Mouse (Mus musculus) MEL (cell line): Measurements from ENCODE around the gene Rln3. TPM values are rescaled to one million over a fixed set of nuclear protein-coding genes. Genes with fewer than 3 reads are reported as not detected.

Source experiments
- DNase-seq: peaks from one replicate; pipeline ENCODE4 v3.0.0; 2011; ENCODE audit warnings: low read depth, low spot score
- H3K27ac ChIP-seq: 2 replicates; pipeline ENCODE4 v1.5.1; 2012; ENCODE audit warnings: low read depth, mild to moderate bottlenecking, control low read depth, low read length, moderate library complexity; ENCODE audit not compliant: control insufficient read depth
- H3K27me3 ChIP-seq, 2 experiments: fragments of 150-350 bp in 1 of 2; sonication (generic) in 1 of 2; 2 replicates each; pipeline ENCODE4 v1.6.1; 2012; ENCODE audit warnings: low read length in 2 of 2, mild to moderate bottlenecking in 2 of 2, improper control_type of control experiment in 1 of 2, moderate library complexity in 1 of 2; ENCODE audit not compliant: insufficient read depth in 2 of 2, control insufficient read depth in 1 of 2
- H3K36me3 ChIP-seq, 2 experiments: 2 replicates each; pipeline ENCODE4 v1.6.1; 2012 to 2014; ENCODE audit warnings: low read length in 2 of 2, improper control_type of control experiment in 1 of 2, inconsistent platforms in 1 of 2, mild to moderate bottlenecking in 1 of 2; ENCODE audit not compliant: insufficient read depth in 2 of 2, control insufficient read depth in 1 of 2
- H3K4me1 ChIP-seq, 2 experiments: fragments of 150-350 bp in 1 of 2; sonication (generic) in 1 of 2; 2 replicates each; pipeline ENCODE4 v1.6.1; 2012; ENCODE audit warnings: low read length in 2 of 2, improper control_type of control experiment in 1 of 2, mild to moderate bottlenecking in 1 of 2; ENCODE audit not compliant: insufficient read depth in 2 of 2, control insufficient read depth in 1 of 2
- H3K4me3 ChIP-seq, 2 experiments: fragments of 150-350 bp in 1 of 2; sonication (generic) in 1 of 2; 2 replicates each; pipeline ENCODE4 v1.5.1; 2012; ENCODE audit warnings: low read depth in 2 of 2, low read length in 2 of 2, mild to moderate bottlenecking in 2 of 2, moderate library complexity in 2 of 2, control low read depth in 1 of 2, improper control_type of control experiment in 1 of 2; ENCODE audit not compliant: control insufficient read depth in 1 of 2, insufficient read depth in 1 of 2
- H3K79me2 ChIP-seq: 2 replicates; pipeline ENCODE4 v1.6.1; 2012; ENCODE audit warnings: mild to moderate bottlenecking, low read length, moderate library complexity; ENCODE audit not compliant: control insufficient read depth, poor library complexity, insufficient read depth
- H3K9ac ChIP-seq: 2 replicates; pipeline ENCODE4 v1.6.1; 2012; ENCODE audit warnings: low read depth, mild to moderate bottlenecking, control low read depth, low read length, moderate library complexity; ENCODE audit not compliant: control insufficient read depth, poor library complexity, severe bottlenecking
- H3K9me3 ChIP-seq: fragments of 150-350 bp; sonication (generic); replicated peaks from 2 replicates; pipeline ENCODE4 v1.6.1; 2012; ENCODE audit warnings: mild to moderate bottlenecking, low read length, improper control_type of control experiment, moderate library complexity; ENCODE audit not compliant: insufficient read depth
- CHD1 ChIP-seq: IDR thresholded peaks from 2 replicates; pipeline ENCODE4 v1.6.1; 2012; ENCODE audit warnings: low read depth, mild to moderate bottlenecking, inconsistent platforms, low read length, improper control_type of control experiment
- CHD2 ChIP-seq: IDR thresholded peaks from 2 replicates; pipeline ENCODE4 v1.6.1; 2011; ENCODE audit warnings: low read length, improper control_type of control experiment
- CTCF ChIP-seq, 3 experiments: IDR thresholded peaks in 2 of 3; conservative IDR thresholded peaks in 1 of 3; 2 replicates each; pipeline ENCODE4 v1.5.1; 2011 to 2012; ENCODE audit warnings: low read length in 3 of 3, low read depth in 2 of 3, mild to moderate bottlenecking in 2 of 3, improper control_type of control experiment in 1 of 3, inconsistent platforms in 1 of 3, mixed read lengths in 1 of 3, moderate library complexity in 1 of 3; ENCODE audit not compliant: control insufficient read depth in 1 of 3, insufficient read depth in 1 of 3, poor library complexity in 1 of 3, severe bottlenecking in 1 of 3
- E2F4 ChIP-seq: IDR thresholded peaks from 2 replicates; pipeline ENCODE4 v1.6.1; 2011; ENCODE audit warnings: low read depth, low read length, improper control_type of control experiment, borderline replicate concordance
- ELF1 ChIP-seq: IDR thresholded peaks from 2 replicates; pipeline ENCODE4 v1.6.1; 2014; ENCODE audit warnings: low read depth, mild to moderate bottlenecking, inconsistent platforms, low read length, improper control_type of control experiment, moderate library complexity
- EP300 ChIP-seq, 2 experiments: IDR thresholded peaks; 2 replicates each; pipeline ENCODE4 v1.6.1; 2011; ENCODE audit warnings: improper control_type of control experiment in 2 of 2, low read length in 2 of 2, low read depth in 1 of 2, mild to moderate bottlenecking in 1 of 2
- ETS1 ChIP-seq: IDR thresholded peaks from 2 replicates; pipeline ENCODE4 v1.6.1; 2012; ENCODE audit warnings: low read depth, mild to moderate bottlenecking, inconsistent platforms, low read length, improper control_type of control experiment, moderate library complexity
- GABPA ChIP-seq: IDR thresholded peaks from 2 replicates; pipeline ENCODE4 v1.6.1; 2012; ENCODE audit warnings: low read depth, mild to moderate bottlenecking, inconsistent platforms, low read length, improper control_type of control experiment, moderate library complexity
- GATA1 ChIP-seq: IDR thresholded peaks from 2 replicates; pipeline ENCODE4 v1.6.1; 2011; ENCODE audit warnings: low read depth, low read length, improper control_type of control experiment
- HCFC1 ChIP-seq: IDR thresholded peaks from 2 replicates; pipeline ENCODE4 v1.6.1; 2012; ENCODE audit warnings: low read depth, mild to moderate bottlenecking, inconsistent platforms, low read length, improper control_type of control experiment, moderate library complexity
- JUND ChIP-seq: IDR thresholded peaks from 2 replicates; pipeline ENCODE4 v1.6.1; 2011; ENCODE audit warnings: low read depth, mild to moderate bottlenecking, improper control_type of control experiment, low read length
- KAT2A ChIP-seq: conservative IDR thresholded peaks from 2 replicates; pipeline ENCODE4 v1.6.1; 2012; ENCODE audit warnings: low read depth, low read length, improper control_type of control experiment, inconsistent platforms
- MAFK ChIP-seq: IDR thresholded peaks from 2 replicates; pipeline ENCODE4 v1.6.1; 2011; ENCODE audit warnings: low read depth, mild to moderate bottlenecking, low read length, improper control_type of control experiment, borderline replicate concordance
- MAX ChIP-seq: IDR thresholded peaks from 2 replicates; pipeline ENCODE4 v1.6.1; 2011; ENCODE audit warnings: low read length, improper control_type of control experiment
- MAZ ChIP-seq: IDR thresholded peaks from 2 replicates; pipeline ENCODE4 v1.6.1; 2012; ENCODE audit warnings: low read depth, mild to moderate bottlenecking, inconsistent platforms, low read length, improper control_type of control experiment
- MXI1 ChIP-seq: IDR thresholded peaks from 2 replicates; pipeline ENCODE4 v1.6.1; 2011; ENCODE audit warnings: mild to moderate bottlenecking, low read depth, low read length, improper control_type of control experiment
- MYB ChIP-seq: IDR thresholded peaks from 2 replicates; pipeline ENCODE4 v1.6.1; 2011; ENCODE audit warnings: mild to moderate bottlenecking, low read depth, low read length, improper control_type of control experiment
- MYC ChIP-seq: IDR thresholded peaks from 2 replicates; pipeline ENCODE4 v1.6.1; 2011; ENCODE audit warnings: low read depth, mild to moderate bottlenecking, low read length, improper control_type of control experiment, moderate library complexity
- NELFE ChIP-seq: IDR thresholded peaks from 2 replicates; pipeline ENCODE4 v1.6.1; 2011; ENCODE audit warnings: low read depth, low read length, improper control_type of control experiment
- NRF1 ChIP-seq: IDR thresholded peaks from 2 replicates; pipeline ENCODE4 v1.6.1; 2014; ENCODE audit warnings: low read depth, mild to moderate bottlenecking, inconsistent platforms, low read length, improper control_type of control experiment, moderate library complexity; ENCODE audit not compliant: poor library complexity, insufficient read depth, severe bottlenecking
- POLR2A ChIP-seq, 2 experiments: IDR thresholded peaks; 2 replicates each; pipeline ENCODE4 v1.6.1; 2011 to 2012; ENCODE audit warnings: low read length in 2 of 2, mild to moderate bottlenecking in 2 of 2, control low read depth in 1 of 2, improper control_type of control experiment in 1 of 2, low read depth in 1 of 2, moderate library complexity in 1 of 2; ENCODE audit not compliant: control insufficient read depth in 1 of 2, insufficient read depth in 1 of 2, poor library complexity in 1 of 2
- POLR2AphosphoS2 ChIP-seq: IDR thresholded peaks from 2 replicates; pipeline ENCODE4 v1.6.1; 2011; ENCODE audit warnings: low read length, improper control_type of control experiment
- POLR2AphosphoS5 ChIP-seq: IDR thresholded peaks from 2 replicates; pipeline ENCODE4 v1.6.1; 2012; ENCODE audit warnings: low read depth, borderline replicate concordance, mild to moderate bottlenecking, inconsistent platforms, low read length, moderate library complexity, mixed read lengths
- RAD21 ChIP-seq: IDR thresholded peaks from 2 replicates; pipeline ENCODE4 v1.6.1; 2011; ENCODE audit warnings: mild to moderate bottlenecking, low read depth, low read length, improper control_type of control experiment
- RCOR1 ChIP-seq: IDR thresholded peaks from 2 replicates; pipeline ENCODE4 v1.6.1; 2012; ENCODE audit warnings: low read depth, mild to moderate bottlenecking, inconsistent platforms, low read length, improper control_type of control experiment
- SIN3A ChIP-seq: IDR thresholded peaks from 2 replicates; pipeline ENCODE4 v1.6.1; 2012; ENCODE audit warnings: low read length, improper control_type of control experiment, inconsistent platforms
- SMC3 ChIP-seq: IDR thresholded peaks from 2 replicates; pipeline ENCODE4 v1.6.1; 2011; ENCODE audit warnings: low read depth, low read length, improper control_type of control experiment
- TAL1 ChIP-seq: IDR thresholded peaks from 2 replicates; pipeline ENCODE4 v1.6.1; 2012; ENCODE audit warnings: mild to moderate bottlenecking, inconsistent platforms, low read length, moderate library complexity, mixed read lengths
- TBP ChIP-seq: IDR thresholded peaks from 2 replicates; pipeline ENCODE4 v1.8.0; 2011; ENCODE audit warnings: low read depth, low read length, improper control_type of control experiment
- TCF12 ChIP-seq: IDR thresholded peaks from 2 replicates; pipeline ENCODE4 v1.6.1; 2014; ENCODE audit warnings: low read depth, mild to moderate bottlenecking, inconsistent platforms, low read length, improper control_type of control experiment, moderate library complexity
- UBTF ChIP-seq: IDR thresholded peaks from 2 replicates; pipeline ENCODE4 v1.6.1; 2012; ENCODE audit warnings: low read depth, mild to moderate bottlenecking, inconsistent platforms, low read length, improper control_type of control experiment, moderate library complexity, borderline replicate concordance; ENCODE audit not compliant: insufficient read depth
- USF1 ChIP-seq: IDR thresholded peaks from 2 replicates; pipeline ENCODE4 v1.6.1; 2014; ENCODE audit warnings: low read depth, mild to moderate bottlenecking, inconsistent platforms, low read length, improper control_type of control experiment, moderate library complexity
- USF2 ChIP-seq, 2 experiments: IDR thresholded peaks; 2 replicates each; pipeline ENCODE4 v1.6.1; 2011 to 2012; ENCODE audit warnings: improper control_type of control experiment in 2 of 2, low read length in 2 of 2, borderline replicate concordance in 1 of 2, inconsistent platforms in 1 of 2, low read depth in 1 of 2, mild to moderate bottlenecking in 1 of 2; ENCODE audit not compliant: insufficient read depth in 1 of 2
- ZC3H11A ChIP-seq: IDR thresholded peaks from 2 replicates; pipeline ENCODE4 v1.6.1; 2012; ENCODE audit warnings: low read depth, mild to moderate bottlenecking, inconsistent platforms, low read length, improper control_type of control experiment
- ZKSCAN1 ChIP-seq: IDR thresholded peaks from 2 replicates; pipeline ENCODE4 v1.6.1; 2012; ENCODE audit warnings: low read depth, mild to moderate bottlenecking, inconsistent platforms, low read length, improper control_type of control experiment, moderate library complexity
- ZMIZ1 ChIP-seq: IDR thresholded peaks from 2 replicates; pipeline ENCODE4 v1.6.1; 2012; ENCODE audit warnings: low read depth, mild to moderate bottlenecking, inconsistent platforms, low read length, improper control_type of control experiment, moderate library complexity
- polyA plus RNA-seq, 2 experiments: library from polyadenylated mRNA; stranded (reverse) in 1 of 2; unstranded in 1 of 2; fragments of >175 nt in 1 of 2; fragments of >200 nt in 1 of 2; gene quantifications; 2 replicates each; pipeline versions ENCODE4 v1.2.1 to v1.2.4; 2012; ENCODE audit warnings: low replicate concordance in 2 of 2, low read depth in 1 of 2; ENCODE audit not compliant: insufficient read length in 2 of 2, insufficient read depth in 1 of 2, missing spikeins in 1 of 2
- total RNA-seq: library from RNA; depleted of rRNA; stranded (reverse); fragments of 300-350 nt; gene quantifications from 2 replicates; pipeline ENCODE4 v1.2.3, GENCODE M21; 2012

The Rln3 gene
- total and polyA plus RNA-seq, 3 experiments = not detected

DNA sequence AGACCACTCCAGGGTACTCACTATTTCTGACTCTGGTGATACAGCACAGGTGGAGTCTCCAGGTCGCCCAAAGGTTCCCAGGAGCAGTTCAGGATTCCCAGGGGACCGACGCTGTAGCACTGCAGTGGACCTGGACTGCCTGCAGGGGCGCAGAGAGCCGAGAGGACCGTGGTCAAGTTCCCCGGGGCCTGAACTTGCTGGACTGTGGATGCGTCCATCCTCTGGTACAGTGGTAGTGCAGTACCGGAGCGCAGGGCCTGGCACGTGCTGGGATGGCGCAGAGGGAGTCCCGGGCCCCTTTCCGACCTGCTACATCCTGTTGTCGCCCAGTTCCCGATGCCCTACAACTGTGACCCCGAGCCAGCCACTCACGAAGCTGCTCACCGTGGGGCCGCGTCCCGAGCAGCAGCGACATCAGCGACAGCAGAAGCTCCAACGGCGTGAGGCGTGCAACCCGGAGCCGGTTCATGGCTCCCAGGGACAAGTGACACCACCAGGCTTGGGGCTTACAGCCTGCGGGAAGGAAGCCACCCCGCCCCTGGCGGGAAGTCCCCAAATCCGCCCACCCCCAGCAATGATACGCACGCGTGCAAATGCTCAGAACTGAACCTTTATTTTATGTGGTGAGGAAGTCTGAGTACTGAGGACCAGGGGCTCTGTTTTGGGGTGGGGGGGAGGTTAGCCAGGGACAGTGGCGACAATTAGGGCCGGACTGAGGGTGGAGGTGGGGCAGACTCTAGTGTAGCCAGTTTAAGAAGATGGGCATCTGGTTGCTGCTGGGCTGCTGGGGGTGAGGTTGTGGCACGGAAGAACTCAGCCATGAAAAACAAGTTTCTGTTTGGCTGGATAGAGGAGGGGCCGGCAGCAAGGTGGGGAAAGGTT lies 2.5 kb downstream of the Rln3 start, which contains the start of gene Il27ra:
TSS of gene Il27ra (minus strand) at position 524 of the 882 bp plus-strand sequence.
- Histone ChIP-seq H3K27ac (peak within 1 kb of the TSS; percentile 47), H3K27me3 (no peaks in the 10 kb centered on the region), H3K9ac (peak within 1 kb of the TSS; percentile 92), H3K36me3 (peaks cover 3 to 4% of the 10 kb centered on the region in 2 experiments; a peak in 3 of 4 replicates), H3K4me1 (peaks cover 0 to 19% of the 10 kb centered on the region in 2 experiments; a peak in 3 of 4 replicates), H3K9me3 (no peaks in the 10 kb centered on the region), H3K79me2 (peaks cover 16% of the 10 kb centered on the region), H3K4me3 (peak within 1 kb of the TSS; percentile 87 to 89)
- peak; percentile 89 for DNase-seq
- TF ChIP-seq USF2 (IDR thresholded peaks at IDR 0.05; ENCODE audit: borderline replicate concordance in 1 of 2, insufficient read depth in 1 of 2, low read depth in 1 of 2, low read length in 2 of 2) (no peak), CHD2 (no peak), TAL1 (no peak), KAT2A (no peak), NELFE (peak; percentile 82), SMC3 (no peak), GABPA (no peak), ZKSCAN1 (no peak), USF1 (no peak), CHD1 (no peak), RCOR1 (no peak), MYB (no peak), CTCF (IDR thresholded peaks at IDR 0.05 in 2 of 3, conservative IDR thresholded peaks at IDR 0.05 in 1 of 3; ENCODE audit: control insufficient read depth in 1 of 3, insufficient read depth in 1 of 3, low read depth in 2 of 3, low read length in 3 of 3, poor library complexity in 1 of 3, severe bottlenecking in 1 of 3) (peak; percentile 53 to 68 (median 57)), RAD21 (no peak), ZMIZ1 (peak; percentile 54), UBTF (no peak), HCFC1 (peak; percentile 79), MAFK (no peak), ETS1 (peak; percentile 41; the same call in 1 of the 2 replicates), NRF1 (peak; percentile 75), JUND (no peak), TCF12 (peak; percentile 59), MXI1 (peak; percentile 82; the same call in 1 of the 2 replicates), ZC3H11A (no peak), POLR2AphosphoS5 (no peak), TBP (peak; percentile 77), MAX (peak; percentile 41; the same call in 1 of the 2 replicates), MAZ (peak; percentile 91), ELF1 (peak; percentile 60; the same call in 1 of the 2 replicates), MYC (peak; percentile 65), POLR2A (IDR thresholded peaks at IDR 0.05; ENCODE audit: control insufficient read depth in 1 of 2, insufficient read depth in 1 of 2, low read depth in 1 of 2, low read length in 2 of 2, poor library complexity in 1 of 2) (peak; percentile 85 to 86), GATA1 (peak; percentile 87; the same call in 1 of the 2 replicates), E2F4 (peak; percentile 89), POLR2AphosphoS2 (peak; percentile 65; the same call in 1 of the 2 replicates), EP300 (IDR thresholded peaks at IDR 0.05; ENCODE audit: low read depth in 1 of 2, low read length in 2 of 2) (no peak), SIN3A (peak; percentile 82)
